Mouse (Mus musculus) liver, embryonic 13.5 days (tissue): ENCODE measurements around the gene Nedd9. TPM values are rescaled to one million over a fixed set of nuclear protein-coding genes. Genes with fewer than 3 reads are reported as not detected.
"Not testable (repeated sequence)": the region's sequence is repeated elsewhere in the genome, so short reads cannot be mapped to it uniquely, and the experiment has no call there.

Experiments used
- ATAC-seq: fragments of 200-750 bp; cut with Nextera tagmentation; 2 replicates; pipeline ENCODE4 v1.8.0; 2017; ENCODE audit warnings: low read depth, mild to moderate bottlenecking, moderate number of reproducible peaks, moderate library complexity
- DNase-seq: peaks from one replicate; pipeline ENCODE4 v3.0.0; 2022
- H3K27ac ChIP-seq: fragments of 300-500 bp; sonication (generic); 2 replicates; pipeline ENCODE4 v1.5.1; 2015; ENCODE audit warnings: moderate library complexity, mild to moderate bottlenecking, inconsistent platforms
- H3K27me3 ChIP-seq: fragments of 300-500 bp; sonication (generic); 2 replicates; pipeline ENCODE4 v1.6.1; 2015; ENCODE audit warnings: mild to moderate bottlenecking, inconsistent platforms
- H3K36me3 ChIP-seq: fragments of 300-500 bp; sonication (generic); 2 replicates; pipeline ENCODE4 v1.6.1; 2015; ENCODE audit warnings: mild to moderate bottlenecking, inconsistent platforms
- H3K4me1 ChIP-seq: fragments of 300-500 bp; sonication (generic); replicated peaks from 2 replicates; pipeline ENCODE4 v1.6.1; 2015; ENCODE audit warnings: inconsistent platforms
- H3K4me2 ChIP-seq: fragments of 300-500 bp; sonication (generic); 2 replicates; pipeline ENCODE4 v1.6.1; 2015; ENCODE audit warnings: inconsistent platforms, mild to moderate bottlenecking, moderate library complexity
- H3K4me3 ChIP-seq: fragments of 300-500 bp; sonication (generic); replicated peaks from 2 replicates; pipeline ENCODE4 v1.5.1; 2015; ENCODE audit warnings: mild to moderate bottlenecking, inconsistent platforms
- H3K9ac ChIP-seq: fragments of 300-500 bp; sonication (generic); 2 replicates; pipeline ENCODE4 v1.6.1; 2015; ENCODE audit warnings: mild to moderate bottlenecking, inconsistent platforms
- H3K9me3 ChIP-seq: fragments of 300-500 bp; sonication (generic); replicated peaks from 2 replicates; pipeline ENCODE4 v1.6.1; 2016; ENCODE audit warnings: inconsistent platforms
- WGBS: fragments of 180-500 bp; shearing (Covaris S2); methylation state at CpG from one replicate; pipeline ENCODE4 v1.1.7; 2015; ENCODE audit not compliant: insufficient replicate concordance; 5-methylcytosine and 5-hydroxymethylcytosine counted together
- polyA plus RNA-seq: library from polyadenylated mRNA; unstranded; fragments of >200 nt; fragmentation: Nextera tagmentation; extraction: Ambion mirVana; gene quantifications from 2 replicates; pipeline ENCODE4 v1.2.1, GENCODE M21; 2015

Nedd9 gene
- polyA plus RNA-seq, 1 experiment from 2014 or later, result 1.5 TPM

DNA sequence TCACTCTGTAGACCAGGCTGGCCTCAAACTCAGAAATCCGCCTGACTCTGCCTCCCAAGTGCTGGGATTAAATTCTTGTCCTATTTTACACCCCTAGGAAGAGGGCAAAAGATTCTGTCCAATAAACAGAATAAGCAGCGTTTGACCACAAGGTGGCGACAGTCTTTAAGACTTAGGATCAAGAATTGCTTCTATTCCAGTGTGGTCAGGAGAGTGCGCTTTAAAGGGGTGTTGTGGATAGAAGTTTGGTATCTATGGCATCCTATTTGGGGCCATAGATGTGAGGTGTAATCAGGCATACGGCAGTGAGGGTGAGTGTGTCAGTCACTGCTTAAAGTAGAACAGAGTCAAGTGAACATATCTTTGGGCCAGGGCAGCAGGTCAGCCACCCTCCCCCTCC lies 203.9 kb downstream of the Nedd9 start:
- Histone ChIP-seq H3K4me2 (no peak overlapping the region), H3K9ac (no peak overlapping the region), H3K9me3 (no peaks in the 10 kb centered on the region), H3K27ac (no peak overlapping the region), H3K4me1 (no peaks in the 10 kb centered on the region), H3K4me3 (no peak overlapping the region), H3K27me3 (no peaks in the 10 kb centered on the region), H3K36me3 (no peaks in the 10 kb centered on the region)
- WGBS, result 15% methylated on average over 5 of the region's 5 CpGs
- ATAC-seq (no peak), DNase-seq (peak; percentile 5)

DNA sequence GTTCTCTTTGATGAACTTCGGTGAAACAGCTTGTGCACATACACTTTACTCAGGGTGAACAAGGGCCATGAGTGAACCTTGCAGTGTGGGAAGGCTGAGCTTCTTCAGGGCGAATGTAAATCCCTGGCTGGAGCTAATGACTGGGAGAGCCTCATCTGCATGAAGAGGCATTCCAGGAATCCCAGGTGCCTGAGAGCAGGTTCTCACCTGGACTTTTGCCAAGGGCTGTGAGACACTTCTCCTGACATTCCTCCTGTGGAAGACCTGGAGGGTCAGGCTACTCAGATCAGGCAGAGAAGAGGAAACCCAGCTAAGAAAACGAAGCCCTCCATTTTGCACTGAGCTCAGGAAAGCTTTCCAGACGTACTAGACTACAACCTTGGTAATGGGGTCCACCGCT lies 206.5 kb downstream of the Nedd9 start:
- no peak overlapping the region for H3K27ac ChIP-seq
- H3K9me3 ChIP-seq, result no peaks in the 10 kb centered on the region
- no peaks in the 10 kb centered on the region for H3K4me1 ChIP-seq
- H3K36me3 ChIP-seq, result no peaks in the 10 kb centered on the region
- ATAC-seq (no peak), DNase-seq (no peak)
- no peak overlapping the region for H3K9ac ChIP-seq
- no peak overlapping the region for H3K4me2 ChIP-seq
- no peaks in the 10 kb centered on the region for H3K27me3 ChIP-seq
- H3K4me3 ChIP-seq, result no peak overlapping the region
- WGBS, result 51% methylated on average over 5 of the region's 5 CpGs

DNA sequence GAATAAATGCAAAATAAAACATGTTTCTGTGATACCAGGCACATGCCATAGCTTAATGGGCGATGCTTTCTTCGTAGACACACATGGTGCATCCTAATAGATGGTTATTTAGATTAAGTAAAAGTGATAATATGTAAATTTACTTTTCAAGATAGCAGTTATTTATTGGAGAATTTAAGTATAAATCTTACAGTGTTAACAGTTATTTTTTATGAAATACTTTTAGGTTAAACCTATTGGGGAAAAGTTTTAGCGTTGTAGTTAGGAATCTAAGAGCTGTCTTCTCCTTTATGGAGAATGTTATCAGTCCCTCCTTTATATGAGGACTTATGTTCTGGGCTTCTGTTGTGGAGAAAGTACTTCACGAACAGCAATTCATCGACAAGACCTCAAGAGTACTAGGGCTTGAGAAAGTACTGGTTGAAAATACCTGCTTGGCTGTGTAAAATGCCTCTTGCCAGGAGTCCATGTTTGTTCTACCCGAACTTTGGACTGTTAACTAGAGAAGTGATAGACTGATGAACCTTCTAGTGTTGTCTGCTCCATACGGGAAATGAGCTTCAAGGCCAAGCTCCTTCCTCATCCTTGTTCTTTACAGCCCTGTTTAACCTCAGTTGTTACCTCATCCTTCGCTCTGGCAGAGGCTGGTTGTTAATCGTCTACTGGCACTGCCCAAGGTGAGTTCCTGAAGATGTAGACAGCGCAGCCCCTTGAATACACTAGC lies 213.1 kb downstream of the Nedd9 start, which contains the start of gene Gm17364:
Gene Gm17364, minus strand, starts transcription at position 51 of the 724 bp plus-strand sequence.
- Histone ChIP-seq H3K36me3 (0 out of 2 replicates have a peak, but pooled peaks cover 3% of the 10 kb centered on the region), H3K27ac (no peak within 1 kb of the TSS), H3K9ac (no peak within 1 kb of the TSS), H3K4me3 (no peak within 1 kb of the TSS), H3K4me2 (no peak within 1 kb of the TSS), H3K27me3 (no peaks in the 10 kb centered on the region), H3K4me1 (no peaks in the 10 kb centered on the region), H3K9me3 (no peaks in the 10 kb centered on the region)
- 78% methylated on average over 10 of the region's 10 CpGs for WGBS
- DNase-seq, result no peak
- no peak for ATAC-seq

DNA sequence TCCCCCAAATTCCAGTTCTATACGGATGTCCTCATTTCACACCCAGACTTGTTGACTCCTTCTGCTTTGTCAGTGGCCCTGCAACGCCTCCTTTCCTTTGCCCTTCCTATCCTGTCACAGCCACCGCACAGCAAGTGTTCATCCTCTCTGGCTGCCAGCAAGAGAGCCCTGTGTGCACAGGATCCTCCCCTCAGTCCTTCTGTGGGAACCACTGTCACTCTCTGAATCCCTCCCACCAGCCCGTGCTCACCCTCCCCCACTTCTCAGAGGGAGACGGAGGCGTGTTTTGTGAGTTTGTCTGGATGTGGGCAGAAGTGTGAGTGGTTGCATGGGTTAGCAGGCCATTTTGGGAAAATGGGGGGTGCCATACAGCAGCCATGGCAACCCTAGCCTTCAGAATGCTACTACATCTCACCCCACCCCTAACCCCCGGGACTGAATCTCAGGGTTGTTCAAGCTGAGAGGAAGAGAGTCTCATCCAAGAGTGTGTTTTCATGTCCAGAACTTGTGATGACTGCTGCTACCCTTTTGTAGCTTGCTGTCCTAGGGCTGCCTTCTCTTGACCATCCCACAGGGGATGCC lies 219.2 kb downstream of the Nedd9 start:
- no peak overlapping the region for H3K4me3 ChIP-seq
- no peaks in the 10 kb centered on the region for H3K9me3 ChIP-seq
- DNase-seq (no peak), ATAC-seq (no peak)
- WGBS, result 54% methylated on average over 7 of the region's 7 CpGs
- no peak overlapping the region for H3K9ac ChIP-seq
- no peak overlapping the region for H3K4me2 ChIP-seq
- H3K27me3 ChIP-seq, result no peaks in the 10 kb centered on the region
- no peaks in the 10 kb centered on the region for H3K36me3 ChIP-seq
- H3K27ac ChIP-seq, result no peak overlapping the region
- no peaks in the 10 kb centered on the region; the same call in 1 of the 2 replicates for H3K4me1 ChIP-seq

DNA sequence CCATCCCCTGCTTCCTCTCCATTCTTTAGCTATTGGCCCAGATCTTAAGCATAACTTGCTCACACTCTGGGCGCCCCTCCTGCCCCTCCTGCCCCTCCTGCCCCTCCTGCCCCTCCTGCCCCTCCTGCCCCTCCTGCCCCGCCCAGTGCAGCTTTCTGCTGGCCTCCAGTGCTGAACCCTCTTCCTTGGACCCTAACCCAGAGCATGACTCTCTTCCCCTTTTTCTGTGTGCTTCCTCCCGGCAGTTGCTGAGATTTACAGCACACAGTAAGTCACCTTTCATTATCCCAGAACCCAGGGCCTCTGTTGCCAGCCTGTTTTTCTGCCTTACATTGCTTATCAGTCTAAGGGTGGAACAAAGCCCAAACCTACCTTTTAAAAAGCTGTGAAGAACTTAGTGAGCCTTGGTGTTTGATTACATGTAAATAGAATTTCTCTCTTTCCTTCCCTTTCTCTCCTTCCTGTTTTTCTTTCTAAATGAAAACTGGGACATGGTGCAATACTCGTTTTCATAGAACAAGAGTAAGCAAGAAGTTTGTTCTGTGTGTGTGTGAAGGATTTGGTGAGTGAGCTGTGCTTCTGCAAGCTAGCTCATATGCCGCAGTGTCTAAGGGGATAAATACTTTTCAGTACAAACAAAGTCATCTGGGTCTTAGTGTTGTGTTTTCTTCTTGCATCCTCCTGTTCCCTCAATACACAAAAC lies 223.7 kb downstream of the Nedd9 start:
- Histone ChIP-seq H3K4me1 (no peaks in the 10 kb centered on the region; the same call in 1 of the 2 replicates), H3K9me3 (no peaks in the 10 kb centered on the region), H3K36me3 (no peaks in the 10 kb centered on the region), H3K9ac (no peak overlapping the region), H3K27ac (no peak overlapping the region), H3K4me2 (no peak overlapping the region), H3K27me3 (no peaks in the 10 kb centered on the region), H3K4me3 (no peak overlapping the region)
- DNase-seq (no peak), ATAC-seq (no peak)
- WGBS, result 56% methylated on average over 5 of the region's 5 CpGs

DNA sequence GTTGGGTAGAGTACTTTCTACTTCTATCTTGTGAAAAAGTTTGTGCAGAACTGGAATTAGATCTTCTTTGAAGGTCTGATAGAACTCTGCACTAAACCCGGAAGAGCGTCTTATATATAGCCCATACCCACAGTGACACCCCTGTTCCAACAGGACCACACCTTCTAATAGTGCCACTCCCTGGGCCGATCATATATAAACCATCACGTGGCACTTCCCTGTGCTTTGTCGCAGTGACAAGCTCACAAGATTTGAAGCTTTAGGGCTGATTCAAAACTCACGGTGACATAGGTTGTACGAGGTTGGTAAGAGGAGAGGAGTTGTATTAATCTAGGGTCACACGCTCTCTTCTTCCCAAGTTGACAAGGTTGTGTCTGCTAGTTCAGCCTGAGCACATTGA lies 225.5 kb downstream of the Nedd9 start:
- not testable (repeated sequence) for DNase-seq, H3K4me3 ChIP-seq, H3K4me1 ChIP-seq, H3K27ac ChIP-seq, H3K9me3 ChIP-seq, H3K4me2 ChIP-seq, H3K27me3 ChIP-seq, H3K36me3 ChIP-seq, ATAC-seq, H3K9ac ChIP-seq
- WGBS, result 76% methylated on average over 8 of the region's 8 CpGs

Other genes with a start within 250 kb of the Nedd9 start
- gene Smim13, start 237.5 kb downstream of the Nedd9 start, polyA plus RNA-seq, result 5.4 and 6.6 TPM in 2 replicates
- not detected in 2 replicates for gene Gm17364, start 213.4 kb downstream of the Nedd9 start, polyA plus RNA-seq
- 4.5 and 5.9 TPM in 2 replicates for gene Tmem170b, start 118.5 kb upstream of the Nedd9 start, polyA plus RNA-seq